Mouse (Mus musculus) spleen, adult 12 weeks (tissue): Measurements from ENCODE around the gene Adcy5.

Experiments used
- DNase-seq: peaks from one replicate; pipeline ENCODE4 v3.0.0; 2022; ENCODE audit warnings: low spot score

The Adcy5 gene

GRCm38 (mm10) chr16:35206426-35206825 lies 51.7 kb downstream of the Adcy5 start:
- DNase-seq: no peak

- no peak for DNase-seq
These were observed 54.1 kb downstream of the Adcy5 start for GRCm38 (mm10) chr16:35208796-35209195.

GRCm38 (mm10) chr16:35209753-35210152 lies 55.1 kb downstream of the Adcy5 start:
- DNase-seq: no peak

GRCm38 (mm10) chr16:35215047-35215446 lies 60.4 kb downstream of the Adcy5 start:
- DNase-seq: no peak

GRCm38 (mm10) chr16:35215498-35215897 lies 60.8 kb downstream of the Adcy5 start:
- DNase-seq: no peak

GRCm38 (mm10) chr16:35216826-35217491 lies 62.3 kb downstream of the Adcy5 start:
- DNase-seq: no peak

- no peak for DNase-seq
These were observed 65.7 kb downstream of the Adcy5 start for GRCm38 (mm10) chr16:35220412-35220811.

GRCm38 (mm10) chr16:35221581-35221980 lies 66.9 kb downstream of the Adcy5 start:
- DNase-seq: no peak

- no peak for DNase-seq
These were observed 69.3 kb downstream of the Adcy5 start for GRCm38 (mm10) chr16:35223930-35224329.

- no peak for DNase-seq
These were observed 70.0 kb downstream of the Adcy5 start for GRCm38 (mm10) chr16:35224716-35225115.

- DNase-seq: no peak
These were observed 74.9 kb downstream of the Adcy5 start for GRCm38 (mm10) chr16:35229582-35229981.

- no peak for DNase-seq
These were observed 77.6 kb downstream of the Adcy5 start for GRCm38 (mm10) chr16:35232153-35232750.

- DNase-seq: no peak
These were observed 78.7 kb downstream of the Adcy5 start for GRCm38 (mm10) chr16:35233329-35233728.

- no peak for DNase-seq
These were observed 82.4 kb downstream of the Adcy5 start for GRCm38 (mm10) chr16:35237091-35237490.

GRCm38 (mm10) chr16:35239318-35239965 lies 84.8 kb downstream of the Adcy5 start:
- DNase-seq: no peak

- DNase-seq: no peak
These were observed 85.5 kb downstream of the Adcy5 start for GRCm38 (mm10) chr16:35239966-35240730.

GRCm38 (mm10) chr16:35247364-35247763 lies 92.7 kb downstream of the Adcy5 start:
- DNase-seq: no peak

- DNase-seq: no peak
These were observed 94.1 kb downstream of the Adcy5 start for GRCm38 (mm10) chr16:35248825-35249224.

- DNase-seq: no peak
These were observed 95.1 kb downstream of the Adcy5 start for GRCm38 (mm10) chr16:35249763-35250162.

- DNase-seq: no peak
These were observed 97.0 kb downstream of the Adcy5 start for GRCm38 (mm10) chr16:35251690-35252089.

GRCm38 (mm10) chr16:35252967-35253366 lies 98.3 kb downstream of the Adcy5 start:
- DNase-seq: no peak

- no peak for DNase-seq
These were observed 101.3 kb downstream of the Adcy5 start for GRCm38 (mm10) chr16:35255981-35256380.
